Mouse (Mus musculus): Measurements from ENCODE around the gene Disc1.

Gene Disc1

GRCm38 (mm10) chr8:125053505-125054435 is at the start of gene Disc1:
Gene Disc1, plus strand, starts transcription at chr8:125054195.
- DNase-seq (ENCODE audit: extremely low read depth, insufficient read length, low spot score), result no peak

GRCm38 (mm10) chr8:125012695-125013627 is 41.0 kb upstream of the Disc1 start, which contains the start of gene Tsnax:
Gene Tsnax, plus strand, starts transcription at chr8:125012997.
- DNase-seq (ENCODE audit: extremely low read depth, insufficient read length, low spot score), result peak; percentile 85

- no peak for DNase-seq (ENCODE audit: extremely low read depth, insufficient read length, low spot score)
Measured at GRCm38 (mm10) chr8:125024085-125024484, 29.9 kb upstream of the Disc1 start.

- DNase-seq (ENCODE audit: extremely low read depth, insufficient read length, low spot score), result no peak
Measured at GRCm38 (mm10) chr8:125027211-125027610, 26.8 kb upstream of the Disc1 start.

GRCm38 (mm10) chr8:125028841-125029240 is 25.2 kb upstream of the Disc1 start:
- DNase-seq (ENCODE audit: extremely low read depth, insufficient read length, low spot score), result no peak

GRCm38 (mm10) chr8:125031276-125031675 is 22.7 kb upstream of the Disc1 start:
- DNase-seq (ENCODE audit: extremely low read depth, insufficient read length, low spot score), result no peak

- DNase-seq (ENCODE audit: extremely low read depth, insufficient read length, low spot score), result peak; percentile 21
Measured at GRCm38 (mm10) chr8:125034669-125035068, 19.3 kb upstream of the Disc1 start.

GRCm38 (mm10) chr8:125037081-125037480 is 16.9 kb upstream of the Disc1 start:
- DNase-seq (ENCODE audit: extremely low read depth, insufficient read length, low spot score), result no peak

GRCm38 (mm10) chr8:125038731-125039130 is 15.3 kb upstream of the Disc1 start:
- DNase-seq (ENCODE audit: extremely low read depth, insufficient read length, low spot score), result no peak

- DNase-seq (ENCODE audit: extremely low read depth, insufficient read length, low spot score), result no peak
Measured at GRCm38 (mm10) chr8:125040587-125041375, 13.2 kb upstream of the Disc1 start.

- no peak for DNase-seq (ENCODE audit: extremely low read depth, insufficient read length, low spot score)
Measured at GRCm38 (mm10) chr8:125041496-125041895, 12.5 kb upstream of the Disc1 start.

- DNase-seq (ENCODE audit: extremely low read depth, insufficient read length, low spot score), result no peak
Measured at GRCm38 (mm10) chr8:125043394-125043793, 10.6 kb upstream of the Disc1 start.

GRCm38 (mm10) chr8:125043935-125044334 is 10.1 kb upstream of the Disc1 start:
- no peak for DNase-seq (ENCODE audit: extremely low read depth, insufficient read length, low spot score)

GRCm38 (mm10) chr8:125045760-125046159 is 8.2 kb upstream of the Disc1 start:
- DNase-seq (ENCODE audit: extremely low read depth, insufficient read length, low spot score), result no peak

GRCm38 (mm10) chr8:125049051-125049750 is 4.8 kb upstream of the Disc1 start:
- DNase-seq (ENCODE audit: extremely low read depth, insufficient read length, low spot score), result no peak

GRCm38 (mm10) chr8:125049826-125050225 is 4.2 kb upstream of the Disc1 start:
- no peak for DNase-seq (ENCODE audit: extremely low read depth, insufficient read length, low spot score)

GRCm38 (mm10) chr8:125052026-125052425 is 2.0 kb upstream of the Disc1 start:
- DNase-seq (ENCODE audit: extremely low read depth, insufficient read length, low spot score), result peak; percentile 20

- DNase-seq (ENCODE audit: extremely low read depth, insufficient read length, low spot score), result no peak
Measured at GRCm38 (mm10) chr8:125054436-125054810, 428 bp downstream of the Disc1 start.

GRCm38 (mm10) chr8:125060904-125061303 is 6.9 kb downstream of the Disc1 start:
- no peak for DNase-seq (ENCODE audit: extremely low read depth, insufficient read length, low spot score)

- DNase-seq (ENCODE audit: extremely low read depth, insufficient read length, low spot score), result no peak
Measured at GRCm38 (mm10) chr8:125065596-125065995, 11.6 kb downstream of the Disc1 start.
